Mouse (Mus musculus) hindbrain, embryonic 11.5 days (tissue): ENCODE results near the gene Cadm2. TPM values are rescaled to one million over a fixed set of nuclear protein-coding genes. Genes with fewer than 3 reads are reported as not detected.

Experiments
- ATAC-seq: fragments of 200-750 bp; cut with Nextera tagmentation; 2 replicates; pipeline ENCODE4 v1.8.0; 2017; ENCODE audit warnings: mild to moderate bottlenecking, moderate TSS enrichment, moderate library complexity; ENCODE audit not compliant: low FRiP score
- DNase-seq: peaks from one replicate; pipeline ENCODE4 v3.0.0-alpha.2; 2015; ENCODE audit warnings: low spot score
- H3K27ac ChIP-seq: fragments of 300-500 bp; sonication (generic); 2 replicates; pipeline ENCODE4 v1.5.1; 2014; ENCODE audit warnings: mild to moderate bottlenecking, low read depth, low read length
- H3K27me3 ChIP-seq: fragments of 300-500 bp; sonication (generic); 2 replicates; pipeline ENCODE4 v1.6.1; 2014; ENCODE audit warnings: mild to moderate bottlenecking, low read length, moderate library complexity, mixed read lengths; ENCODE audit not compliant: control insufficient read depth, insufficient read depth
- H3K36me3 ChIP-seq: fragments of 300-500 bp; sonication (generic); 2 replicates; pipeline ENCODE4 v1.6.1; 2014; ENCODE audit warnings: mild to moderate bottlenecking, low read length, moderate library complexity, mixed read lengths; ENCODE audit not compliant: control insufficient read depth, insufficient read depth
- H3K4me1 ChIP-seq: fragments of 300-500 bp; sonication (generic); replicated peaks from 2 replicates; pipeline ENCODE4 v1.6.1; 2014; ENCODE audit warnings: low read length, mixed read lengths; ENCODE audit not compliant: control insufficient read depth, insufficient read depth
- H3K4me2 ChIP-seq: fragments of 300-500 bp; sonication (generic); replicated peaks from 2 replicates; pipeline ENCODE4 v1.6.1; 2014; ENCODE audit warnings: mild to moderate bottlenecking, low read depth, low read length
- H3K4me3 ChIP-seq: fragments of 300-500 bp; sonication (generic); 2 replicates; pipeline ENCODE4 v1.5.1; 2014; ENCODE audit warnings: low read depth, low read length
- H3K9ac ChIP-seq: fragments of 300-500 bp; sonication (generic); 2 replicates; pipeline ENCODE4 v1.6.1; 2014; ENCODE audit warnings: low read depth, low read length
- H3K9me3 ChIP-seq: fragments of 300-500 bp; sonication (generic); 2 replicates; pipeline ENCODE4 v1.6.1; 2016; ENCODE audit warnings: low read length; ENCODE audit not compliant: control insufficient read depth
- WGBS: fragments of 180-500 bp; shearing (Covaris S2); extraction: QIAGEN DNeasy Blood & Tissue Kit; methylation state at CpG from one replicate; pipeline ENCODE4 v1.1.7; 2014; 5-methylcytosine and 5-hydroxymethylcytosine counted together
- polyA plus RNA-seq: library from polyadenylated mRNA; unstranded; fragments of >200 nt; fragmentation: Nextera tagmentation; extraction: Ambion mirVana; gene quantifications from 2 replicates; pipeline ENCODE4 v1.2.1, GENCODE M21; 2014

Cadm2 gene
- polyA plus RNA-seq, 1 experiment from 2014 or later, result 4.2 TPM

DNA sequence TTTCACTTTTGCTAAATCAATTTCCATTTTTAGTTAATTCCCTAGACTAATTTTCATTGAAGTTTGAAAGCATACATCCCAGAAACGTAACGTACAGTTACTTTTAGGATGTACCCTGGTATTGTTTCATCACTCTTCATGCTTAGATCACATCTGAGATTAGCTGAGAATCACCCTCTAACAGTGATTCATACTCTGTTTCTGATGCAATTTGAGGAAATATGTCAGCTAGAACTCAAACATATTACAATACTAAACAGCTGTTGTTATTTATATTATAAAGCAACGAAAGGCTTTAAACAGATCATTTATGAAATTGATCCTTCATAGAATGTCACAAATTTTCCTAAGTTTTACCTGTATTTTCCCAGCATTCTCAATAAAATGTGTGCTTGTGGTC, 336.0 kb downstream of the Cadm2 start:
- no peak overlapping the region for H3K27ac ChIP-seq
- no peak overlapping the region for H3K9ac ChIP-seq
- ATAC-seq (no peak), DNase-seq (no peak)
- H3K4me2 ChIP-seq, result no peak overlapping the region
- no peaks in the 10 kb centered on the region for H3K36me3 ChIP-seq
- H3K27me3 ChIP-seq, result no peaks in the 10 kb centered on the region
- H3K9me3 ChIP-seq, result no peaks in the 10 kb centered on the region
- H3K4me1 ChIP-seq, result no peaks in the 10 kb centered on the region
- no peak overlapping the region for H3K4me3 ChIP-seq
- 92% methylated on average over 3 of the region's 3 CpGs for WGBS

DNA sequence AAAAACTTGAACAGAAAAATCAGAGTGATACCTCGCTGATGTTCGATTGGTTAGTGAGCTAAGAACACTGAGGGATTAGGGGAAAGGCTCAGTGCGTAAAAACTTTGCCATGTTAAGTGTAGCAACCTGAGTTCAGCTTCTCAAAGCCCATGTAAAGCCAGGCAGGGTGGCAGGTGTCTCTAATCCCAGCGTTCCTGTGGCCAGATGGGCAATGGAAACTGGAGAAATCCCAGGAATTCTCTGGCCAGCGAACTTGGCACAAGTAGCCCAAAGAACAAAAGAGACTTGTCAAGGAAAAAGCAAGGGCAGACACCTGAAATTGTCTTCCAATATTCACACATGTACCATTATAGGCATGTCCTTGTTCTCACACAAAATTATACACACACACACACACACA, 377.1 kb downstream of the Cadm2 start:
- H3K4me2 ChIP-seq, result no peak overlapping the region
- no peaks in the 10 kb centered on the region for H3K27me3 ChIP-seq
- H3K4me3 ChIP-seq, result no peak overlapping the region
- 79% methylated on average over 5 of the region's 5 CpGs for WGBS
- no peaks in the 10 kb centered on the region for H3K9me3 ChIP-seq
- no peak overlapping the region for H3K9ac ChIP-seq
- H3K36me3 ChIP-seq, result no peaks in the 10 kb centered on the region
- ATAC-seq (no peak), DNase-seq (no peak)
- H3K27ac ChIP-seq, result no peak overlapping the region
- H3K4me1 ChIP-seq, result no peaks in the 10 kb centered on the region

DNA sequence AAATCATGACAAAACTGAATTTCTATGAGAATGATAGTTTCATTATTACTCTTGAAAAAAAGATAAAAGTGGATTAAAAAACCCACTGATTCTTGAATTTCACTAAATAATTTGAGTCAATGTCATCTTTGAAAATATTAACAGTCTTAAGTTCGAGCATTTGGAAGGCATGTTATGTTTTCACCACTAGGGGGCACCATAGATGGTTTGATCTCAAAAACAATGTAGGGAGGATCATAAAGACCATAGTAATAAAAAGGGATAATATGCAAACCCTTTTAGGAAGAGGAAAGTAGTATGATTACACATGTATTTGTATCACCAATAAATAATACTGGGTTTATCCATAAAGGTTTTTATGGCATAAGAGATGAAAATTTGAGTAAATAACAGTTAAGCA, 385.8 kb downstream of the Cadm2 start:
- DNase-seq (peak; percentile 50), ATAC-seq (no peak)
- WGBS, result 29% methylated on average over 1 of the region's 1 CpGs
- Histone ChIP-seq H3K27me3 (no peaks in the 10 kb centered on the region), H3K4me2 (no peak overlapping the region), H3K27ac (no peak overlapping the region), H3K4me1 (no peaks in the 10 kb centered on the region), H3K9ac (no peak overlapping the region), H3K9me3 (no peaks in the 10 kb centered on the region), H3K4me3 (no peak overlapping the region), H3K36me3 (no peaks in the 10 kb centered on the region)

DNA sequence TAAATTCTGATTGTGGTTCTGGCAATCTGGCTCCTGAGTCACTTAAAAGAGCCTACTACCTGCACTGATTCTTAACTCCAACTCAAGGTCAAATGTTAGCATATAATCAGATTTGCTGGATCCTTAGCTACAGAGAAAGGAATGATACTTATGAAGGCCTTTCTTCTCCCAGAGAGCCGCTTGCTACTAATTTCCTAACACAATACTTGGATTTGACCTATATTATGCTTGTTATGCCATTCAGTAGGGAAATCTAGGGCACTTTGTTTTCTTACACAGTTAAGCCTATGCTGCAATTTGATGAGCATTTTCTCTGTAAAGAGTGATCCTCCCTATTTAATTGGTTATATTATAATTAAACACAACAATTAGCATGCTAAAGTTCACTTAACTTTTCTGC, 394.0 kb downstream of the Cadm2 start:
- 89% methylated on average over 1 of the region's 1 CpGs for WGBS
- no peaks in the 10 kb centered on the region for H3K9me3 ChIP-seq
- DNase-seq (no peak), ATAC-seq (no peak)
- no peaks in the 10 kb centered on the region for H3K4me1 ChIP-seq
- H3K27ac ChIP-seq, result no peak overlapping the region
- no peaks in the 10 kb centered on the region for H3K27me3 ChIP-seq
- H3K4me2 ChIP-seq, result no peak overlapping the region
- H3K9ac ChIP-seq, result no peak overlapping the region
- H3K36me3 ChIP-seq, result no peaks in the 10 kb centered on the region
- H3K4me3 ChIP-seq, result no peak overlapping the region

DNA sequence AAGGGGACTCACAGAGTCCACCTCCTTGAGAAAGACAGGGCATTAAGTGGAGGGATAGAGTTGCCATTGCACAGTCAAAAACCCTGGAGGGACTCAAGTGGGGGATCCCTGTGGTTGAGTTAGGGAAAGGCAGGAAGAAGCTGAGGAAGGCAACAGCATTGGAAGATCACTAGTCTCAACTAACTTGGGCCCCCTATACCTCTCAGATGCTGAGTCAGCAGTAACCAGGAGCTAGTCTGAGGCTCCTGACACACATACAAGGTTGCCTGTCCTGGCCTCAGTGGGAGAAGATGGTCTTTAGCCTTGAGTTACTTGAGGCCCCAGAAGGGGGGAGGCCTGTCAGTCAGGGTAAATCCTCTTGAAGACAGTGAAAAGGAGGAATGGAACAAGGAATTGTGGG, 417.4 kb downstream of the Cadm2 start:
- Histone ChIP-seq H3K27me3 (no peaks in the 10 kb centered on the region), H3K27ac (no peak overlapping the region), H3K4me1 (no peaks in the 10 kb centered on the region), H3K9ac (no peak overlapping the region), H3K4me3 (no peak overlapping the region), H3K9me3 (no peaks in the 10 kb centered on the region), H3K4me2 (no peak overlapping the region), H3K36me3 (no peaks in the 10 kb centered on the region)
- DNase-seq, result no peak
- ATAC-seq, result no peak

DNA sequence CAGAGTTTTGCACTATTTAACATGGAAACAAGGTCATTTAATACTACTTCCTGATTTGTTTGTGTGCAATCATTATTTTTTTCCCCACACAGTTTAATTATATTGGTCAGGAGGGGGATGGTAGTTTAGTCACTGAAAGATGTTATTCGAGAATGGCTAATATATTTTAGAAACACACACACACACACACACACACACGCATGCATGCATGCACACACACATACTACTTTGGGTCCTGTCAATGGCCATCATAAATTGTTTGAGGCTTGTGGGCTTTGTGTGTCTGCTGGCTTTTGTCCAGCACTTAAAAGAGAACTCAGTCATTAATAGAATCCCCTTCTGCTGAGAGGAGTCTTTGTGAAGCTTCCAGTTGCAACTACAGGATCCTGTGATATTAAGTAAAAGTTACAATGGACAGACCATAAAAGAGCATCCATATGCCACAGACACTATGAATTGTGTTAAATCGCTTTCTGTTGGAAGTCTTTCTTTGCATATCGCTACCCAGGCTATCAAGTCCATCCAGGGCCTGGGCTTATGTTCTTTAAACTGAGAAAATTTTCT, 427.8 kb downstream of the Cadm2 start:
- 80% methylated on average over 4 of the region's 4 CpGs for WGBS
- Histone ChIP-seq H3K4me2 (no peak overlapping the region), H3K36me3 (no peaks in the 10 kb centered on the region), H3K9me3 (no peaks in the 10 kb centered on the region), H3K27ac (no peak overlapping the region), H3K9ac (no peak overlapping the region), H3K4me3 (no peak overlapping the region), H3K4me1 (no peaks in the 10 kb centered on the region), H3K27me3 (no peaks in the 10 kb centered on the region)
- no peak for ATAC-seq
- no peak for DNase-seq

DNA sequence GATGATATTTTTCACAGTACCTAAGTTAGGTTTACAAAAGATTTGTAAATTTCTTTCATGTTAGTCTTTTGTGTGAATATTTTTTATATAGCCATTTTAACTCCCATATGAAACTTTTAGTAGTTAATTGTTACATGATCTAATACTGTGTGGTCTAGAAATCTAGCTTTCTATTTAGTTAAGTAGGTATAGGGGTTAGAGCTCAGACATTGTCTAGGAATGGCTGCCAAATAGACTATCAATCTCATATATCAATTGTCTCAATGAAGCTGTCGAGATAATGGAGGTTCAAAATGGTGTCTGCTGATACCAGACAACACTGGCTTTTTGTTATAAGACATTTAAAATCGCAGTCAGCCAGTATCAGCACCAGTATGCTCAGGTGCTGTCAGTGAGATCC, 428.3 kb downstream of the Cadm2 start:
- Histone ChIP-seq H3K27ac (no peak overlapping the region), H3K9ac (no peak overlapping the region), H3K4me1 (no peaks in the 10 kb centered on the region), H3K27me3 (no peaks in the 10 kb centered on the region), H3K36me3 (no peaks in the 10 kb centered on the region), H3K9me3 (no peaks in the 10 kb centered on the region), H3K4me3 (no peak overlapping the region), H3K4me2 (no peak overlapping the region)
- WGBS, result 61% methylated on average over 2 of the region's 2 CpGs
- peak; percentile 45; the same call in 1 of the 2 replicates for ATAC-seq
- no peak for DNase-seq

DNA sequence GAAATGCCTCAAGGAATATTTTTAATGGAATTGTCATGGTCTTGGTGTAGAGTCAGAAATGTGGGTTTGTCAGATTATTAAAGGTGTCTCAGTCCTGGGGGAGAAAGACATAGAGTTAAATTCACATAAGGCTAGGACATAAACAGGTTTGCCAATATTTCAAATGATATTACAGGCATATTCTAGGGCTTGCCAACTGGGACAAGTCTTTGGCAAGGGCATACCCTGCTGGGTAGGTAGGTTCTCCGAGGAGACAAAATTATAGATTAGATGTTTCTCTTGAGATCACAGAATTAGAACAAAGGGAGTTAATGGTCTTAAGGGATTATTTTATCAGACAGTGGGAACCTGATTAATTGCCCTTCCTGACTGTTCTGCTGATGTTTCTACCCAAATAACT, 434.4 kb downstream of the Cadm2 start:
- no peak overlapping the region for H3K4me3 ChIP-seq
- H3K27ac ChIP-seq, result no peak overlapping the region
- no peaks in the 10 kb centered on the region for H3K36me3 ChIP-seq
- H3K9ac ChIP-seq, result no peak overlapping the region
- ATAC-seq (no peak), DNase-seq (no peak)
- 88% methylated on average over 1 of the region's 1 CpGs for WGBS
- H3K9me3 ChIP-seq, result no peaks in the 10 kb centered on the region
- H3K4me2 ChIP-seq, result no peak overlapping the region
- no peaks in the 10 kb centered on the region for H3K4me1 ChIP-seq
- H3K27me3 ChIP-seq, result no peaks in the 10 kb centered on the region

DNA sequence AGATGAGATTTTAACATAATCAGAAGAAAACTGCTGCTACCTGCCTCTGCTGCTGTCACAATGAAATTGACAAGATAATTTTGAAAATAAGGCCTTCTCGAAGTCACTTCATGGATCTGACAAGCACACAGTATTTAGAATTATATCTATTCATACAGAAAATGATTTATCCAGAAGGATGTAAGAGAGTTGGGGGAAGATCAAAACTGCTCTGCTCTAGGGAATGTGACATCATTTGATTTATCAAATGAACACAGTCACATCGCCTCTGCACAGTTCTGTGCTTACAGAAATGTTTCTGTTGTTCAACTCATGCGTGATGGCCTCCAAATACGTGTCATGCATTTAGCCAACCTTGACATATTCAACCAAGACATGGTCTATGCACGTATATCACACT, 437.8 kb downstream of the Cadm2 start:
- no peaks in the 10 kb centered on the region for H3K36me3 ChIP-seq
- no peak overlapping the region for H3K27ac ChIP-seq
- no peak for ATAC-seq
- no peak for DNase-seq
- no peak overlapping the region for H3K4me2 ChIP-seq
- H3K4me3 ChIP-seq, result no peak overlapping the region
- H3K9me3 ChIP-seq, result no peaks in the 10 kb centered on the region
- no peaks in the 10 kb centered on the region for H3K4me1 ChIP-seq
- H3K9ac ChIP-seq, result no peak overlapping the region
- WGBS, result 88% methylated on average over 5 of the region's 5 CpGs
- no peaks in the 10 kb centered on the region for H3K27me3 ChIP-seq
